Mouse (Mus musculus): ENCODE data around the gene Olfr1454.

Gene Olfr1454

GRCm38 (mm10) chr19:13060310-13060709 is at the start of gene Olfr1454:
Olfr1454 (plus strand) TSS chr19:13060610.
- DNase-seq (ENCODE audit: low spot score): no peak

DNA sequence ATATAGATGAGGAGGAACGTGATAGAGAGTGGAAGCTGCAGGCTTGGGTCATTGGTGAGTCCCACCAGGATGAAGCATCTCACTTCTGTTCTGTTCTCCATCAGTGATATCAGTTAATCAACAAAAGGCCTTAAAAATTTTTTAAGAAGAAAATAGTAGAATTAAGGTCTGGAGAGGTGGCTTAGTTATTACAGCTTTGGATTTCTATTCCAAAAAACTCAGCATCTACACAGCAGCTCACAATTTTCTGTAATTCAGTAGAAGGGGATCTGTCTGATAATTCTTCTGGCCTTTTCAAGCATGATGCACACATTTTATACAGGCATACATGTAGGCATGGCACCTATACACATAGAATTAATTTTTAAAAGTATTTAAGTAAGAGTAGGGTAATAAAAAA is 32.2 kb upstream of the Olfr1454 start, which contains the start of gene Olfr1453:
Olfr1453 (minus strand) TSS at position 101 of the 400 bp plus-strand sequence.
- no peak for DNase-seq (ENCODE audit: low spot score)

- DNase-seq (ENCODE audit: low spot score): no peak
These were observed 33.5 kb downstream of the Olfr1454 start for GRCm38 (mm10) chr19:13093908-13094307.

DNA sequence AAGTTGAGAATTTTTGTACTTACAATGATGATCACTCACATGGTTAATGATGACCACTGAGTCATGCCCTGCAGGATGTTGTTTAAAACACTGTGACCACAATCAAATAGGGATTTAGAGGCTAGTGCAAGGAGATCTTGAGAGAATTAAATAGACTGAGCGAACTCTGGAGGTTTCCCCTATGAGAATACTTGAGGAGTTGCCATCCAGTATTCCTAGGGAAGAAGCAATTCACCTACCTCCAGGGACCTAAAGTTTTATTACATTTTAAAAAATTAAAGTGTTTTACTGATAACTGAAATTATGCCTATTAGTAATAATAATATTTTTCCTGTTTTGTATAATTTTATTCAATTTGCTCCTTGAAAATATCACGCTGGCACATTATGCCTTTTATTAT is 37.4 kb downstream of the Olfr1454 start, which contains the start of gene Olfr1457:
Olfr1457 (minus strand) TSS at position 101 of the 400 bp plus-strand sequence.
- DNase-seq (ENCODE audit: low spot score): no peak

DNA sequence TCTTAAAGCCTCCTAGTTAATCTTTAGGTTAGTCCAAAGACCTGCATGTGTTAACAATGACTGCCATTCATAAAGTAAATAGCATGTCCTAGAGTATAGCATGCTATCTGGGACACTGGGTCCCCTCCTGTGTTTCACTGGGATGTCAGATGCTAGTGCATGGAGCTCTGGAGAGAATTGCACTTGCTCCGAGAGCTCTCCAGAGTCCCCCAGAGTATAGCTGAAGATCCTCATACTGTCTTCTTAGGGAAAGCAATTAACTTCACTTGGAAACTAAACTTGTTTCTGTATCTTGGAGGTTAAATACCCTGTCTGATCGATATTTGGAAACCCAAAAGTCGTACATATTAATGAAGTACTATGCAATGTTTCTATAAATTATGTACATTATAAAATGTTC is 46.3 kb downstream of the Olfr1454 start, which contains the start of gene Olfr1458:
Olfr1458 (minus strand) TSS at position 101 of the 400 bp plus-strand sequence.
- DNase-seq (ENCODE audit: low spot score): no peak
